Mouse (Mus musculus): Measurements from ENCODE around the gene Gm44790. TPM values are rescaled to one million over a fixed set of nuclear protein-coding genes. Genes with fewer than 3 reads are reported as not detected.

Gm44790 gene
- total and polyA plus RNA-seq, 3 experiments = 0.29 to 0.77 TPM; not detected in 1

DNA sequence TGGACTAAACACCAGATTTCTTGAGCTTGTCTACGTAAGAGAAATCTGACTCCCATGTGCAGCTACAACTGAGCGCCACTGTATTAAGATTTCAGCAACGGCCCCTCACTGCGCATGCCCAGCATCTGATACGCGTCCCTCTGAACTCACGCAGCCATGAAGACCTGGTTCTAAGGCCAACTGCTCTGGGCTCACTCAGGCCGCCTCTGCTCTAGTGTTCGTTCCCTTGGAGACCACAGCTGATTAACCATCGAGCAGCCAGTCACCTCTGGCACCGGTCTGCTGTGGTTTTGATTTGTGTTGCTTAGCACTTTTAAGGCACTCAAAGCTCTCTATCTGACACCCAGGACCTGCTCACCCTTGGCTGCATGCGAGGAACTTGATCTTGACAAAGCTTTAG lies 39.1 kb upstream of the Gm44790 start:
- H3K4me1 ChIP-seq (ENCODE audit: control insufficient read depth in 1 of 2, insufficient read depth in 2 of 2, low read length in 2 of 2) = peaks cover 9 to 18% of the 10 kb centered on the region in 2 experiments
- no peak overlapping the region for H3K4me3 ChIP-seq (ENCODE audit: control insufficient read depth in 1 of 2, insufficient read depth in 1 of 2, low read depth in 2 of 2, low read length in 2 of 2)
- peaks cover 6 to 19% of the 10 kb centered on the region in 2 experiments for H3K36me3 ChIP-seq (ENCODE audit: control insufficient read depth in 1 of 2, insufficient read depth in 2 of 2, low read length in 2 of 2)
- no peak for DNase-seq (ENCODE audit: low read depth, low spot score)
- H3K9ac ChIP-seq (ENCODE audit: control insufficient read depth, low read depth, low read length, poor library complexity, severe bottlenecking) = no peak overlapping the region
- H3K27ac ChIP-seq (ENCODE audit: control insufficient read depth, low read depth, low read length) = no peak overlapping the region
- no peaks in the 10 kb centered on the region for H3K9me3 ChIP-seq (replicated peaks; ENCODE audit: insufficient read depth, low read length)
- no peaks in the 10 kb centered on the region for H3K27me3 ChIP-seq (ENCODE audit: control insufficient read depth in 1 of 2, insufficient read depth in 2 of 2, low read length in 2 of 2)
- no peaks in the 10 kb centered on the region; the same call in 1 of the 2 replicates for H3K79me2 ChIP-seq (ENCODE audit: control insufficient read depth, insufficient read depth, low read length, poor library complexity)
- TF ChIP-seq RCOR1 (IDR thresholded peaks at IDR 0.05; ENCODE audit: low read depth, low read length) (no peak), CHD2 (IDR thresholded peaks at IDR 0.05; ENCODE audit: low read length) (no peak), NRF1 (IDR thresholded peaks at IDR 0.05; ENCODE audit: insufficient read depth, low read depth, low read length, poor library complexity, severe bottlenecking) (no peak), ZMIZ1 (IDR thresholded peaks at IDR 0.05; ENCODE audit: low read depth, low read length) (no peak), TBP (IDR thresholded peaks at IDR 0.05; ENCODE audit: low read depth, low read length) (no peak), NELFE (IDR thresholded peaks at IDR 0.05; ENCODE audit: low read depth, low read length) (no peak), MXI1 (IDR thresholded peaks at IDR 0.05; ENCODE audit: low read depth, low read length) (no peak), USF2 (IDR thresholded peaks at IDR 0.05; ENCODE audit: borderline replicate concordance in 1 of 2, insufficient read depth in 1 of 2, low read depth in 1 of 2, low read length in 2 of 2) (no peak), USF1 (IDR thresholded peaks at IDR 0.05; ENCODE audit: low read depth, low read length) (no peak), POLR2AphosphoS5 (IDR thresholded peaks at IDR 0.05; ENCODE audit: borderline replicate concordance, low read depth, low read length) (no peak), MAZ (IDR thresholded peaks at IDR 0.05; ENCODE audit: low read depth, low read length) (no peak), CHD1 (IDR thresholded peaks at IDR 0.05; ENCODE audit: low read depth, low read length) (no peak), HCFC1 (IDR thresholded peaks at IDR 0.05; ENCODE audit: low read depth, low read length) (no peak)

DNA sequence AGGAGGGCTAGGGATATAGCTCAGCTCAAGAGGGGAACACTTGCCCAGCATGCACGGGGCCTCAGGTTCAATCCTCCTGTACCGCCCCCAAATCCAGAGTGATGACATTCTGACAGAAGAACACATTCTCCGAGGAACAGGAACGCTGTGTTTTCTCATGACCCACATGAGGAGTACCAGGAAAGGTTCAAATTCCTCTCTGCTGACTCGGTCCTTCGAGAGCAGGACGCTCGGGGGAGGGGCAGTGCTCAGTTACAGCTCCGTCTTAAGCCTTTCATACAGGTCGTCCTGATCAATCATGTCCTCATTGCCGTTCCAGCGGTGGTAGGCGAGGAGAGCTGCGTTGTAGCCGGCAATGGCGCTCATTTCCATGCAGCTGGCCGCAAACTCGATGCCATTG lies 38.0 kb upstream of the Gm44790 start:
- H3K36me3 ChIP-seq (ENCODE audit: control insufficient read depth in 1 of 2, insufficient read depth in 2 of 2, low read length in 2 of 2) = peaks cover 6 to 19% of the 10 kb centered on the region in 2 experiments
- H3K9ac ChIP-seq (ENCODE audit: control insufficient read depth, low read depth, low read length, poor library complexity, severe bottlenecking) = no peak overlapping the region
- H3K9me3 ChIP-seq (replicated peaks; ENCODE audit: insufficient read depth, low read length) = no peaks in the 10 kb centered on the region
- no peak overlapping the region for H3K4me3 ChIP-seq (ENCODE audit: control insufficient read depth in 1 of 2, insufficient read depth in 1 of 2, low read depth in 2 of 2, low read length in 2 of 2)
- no peaks in the 10 kb centered on the region for H3K27me3 ChIP-seq (ENCODE audit: control insufficient read depth in 1 of 2, insufficient read depth in 2 of 2, low read length in 2 of 2)
- no peaks in the 10 kb centered on the region; the same call in 1 of the 2 replicates for H3K79me2 ChIP-seq (ENCODE audit: control insufficient read depth, insufficient read depth, low read length, poor library complexity)
- no peak for TF ChIP-seq MAX (IDR thresholded peaks at IDR 0.05; ENCODE audit: low read length)
- no peak for TF ChIP-seq ZMIZ1 (IDR thresholded peaks at IDR 0.05; ENCODE audit: low read depth, low read length)
- DNase-seq (ENCODE audit: low read depth, low spot score) = no peak
- peaks cover 9 to 18% of the 10 kb centered on the region in 2 experiments for H3K4me1 ChIP-seq (ENCODE audit: control insufficient read depth in 1 of 2, insufficient read depth in 2 of 2, low read length in 2 of 2)
- no peak overlapping the region for H3K27ac ChIP-seq (ENCODE audit: control insufficient read depth, low read depth, low read length)

DNA sequence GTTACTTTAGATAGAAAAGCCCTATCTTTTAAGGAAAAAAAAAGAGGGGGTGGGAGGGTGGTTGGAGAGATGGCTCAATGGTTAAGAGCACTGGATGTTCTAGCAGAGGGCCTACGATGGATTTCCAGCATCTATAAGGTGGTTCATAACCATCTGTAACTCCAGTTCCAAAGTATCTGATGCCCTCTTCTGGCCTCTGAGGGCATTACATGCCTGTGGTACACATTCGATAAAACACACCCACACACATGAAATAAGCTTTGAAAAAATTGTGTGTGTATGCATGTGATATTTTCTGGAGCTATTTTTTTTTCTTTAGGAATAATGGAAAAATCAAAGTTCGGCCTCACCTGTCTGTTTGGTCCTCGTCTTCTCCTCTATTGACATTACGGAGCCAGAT lies 35.1 kb upstream of the Gm44790 start:
- H3K36me3 ChIP-seq (ENCODE audit: control insufficient read depth in 1 of 2, insufficient read depth in 2 of 2, low read length in 2 of 2) = peaks cover under 1 to 6% of the 10 kb centered on the region in 2 experiments
- H3K4me1 ChIP-seq (ENCODE audit: control insufficient read depth in 1 of 2, insufficient read depth in 2 of 2, low read length in 2 of 2) = peaks cover 0 to under 1% of the 10 kb centered on the region in 2 experiments; a peak in 2 of 4 replicates
- H3K4me3 ChIP-seq (ENCODE audit: control insufficient read depth in 1 of 2, insufficient read depth in 1 of 2, low read depth in 2 of 2, low read length in 2 of 2) = no peak overlapping the region
- peaks cover 6% of the 10 kb centered on the region for H3K79me2 ChIP-seq (ENCODE audit: control insufficient read depth, insufficient read depth, low read length, poor library complexity)
- no peak for DNase-seq (ENCODE audit: low read depth, low spot score)
- no peaks in the 10 kb centered on the region for H3K27me3 ChIP-seq (ENCODE audit: control insufficient read depth in 1 of 2, insufficient read depth in 2 of 2, low read length in 2 of 2)
- TF ChIP-seq CTCF (IDR thresholded peaks at IDR 0.05 in 2 of 3, conservative IDR thresholded peaks at IDR 0.05 in 1 of 3; ENCODE audit: control insufficient read depth in 1 of 3, insufficient read depth in 1 of 3, low read depth in 2 of 3, low read length in 3 of 3, poor library complexity in 1 of 3, severe bottlenecking in 1 of 3) = peak in 1 of 3 experiments; percentile 8; a peak in 1 of 6 replicates
- TF ChIP-seq CHD1 (IDR thresholded peaks at IDR 0.05; ENCODE audit: low read depth, low read length) = no peak
- no peak overlapping the region for H3K9ac ChIP-seq (ENCODE audit: control insufficient read depth, low read depth, low read length, poor library complexity, severe bottlenecking)
- H3K27ac ChIP-seq (ENCODE audit: control insufficient read depth, low read depth, low read length) = no peak overlapping the region
- H3K9me3 ChIP-seq (replicated peaks; ENCODE audit: insufficient read depth, low read length) = no peaks in the 10 kb centered on the region
